Mouse (Mus musculus): ENCODE results near the gene Sema5a. TPM values are rescaled to one million over a fixed set of nuclear protein-coding genes. Genes with fewer than 3 reads are reported as not detected.

Sema5a gene
- polyA plus RNA-seq, 1 experiment from 2014 or later = 10.0 TPM

DNA sequence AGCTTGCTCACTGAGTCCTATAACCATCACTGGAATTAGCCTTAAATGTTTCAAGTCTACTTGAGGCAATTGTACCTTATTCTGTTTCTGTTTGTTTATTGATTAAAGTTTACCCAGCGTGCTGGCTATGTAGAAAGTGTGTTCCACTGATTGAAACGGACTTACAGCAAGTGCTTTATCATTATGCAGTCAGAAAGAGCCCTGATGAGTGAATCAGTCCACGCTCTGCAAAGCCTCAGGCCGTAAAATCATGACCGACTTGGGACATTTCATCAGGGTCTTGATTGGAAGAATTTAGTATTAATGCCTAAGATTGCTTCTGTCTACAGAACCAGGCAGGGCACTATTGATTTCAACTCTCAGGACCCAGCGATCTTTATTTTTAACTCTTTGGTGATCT, 178.5 kb downstream of the Sema5a start:
- no peaks in the 10 kb centered on the region for H3K27me3 ChIP-seq (ENCODE audit: control insufficient read depth, insufficient read depth, low read length)
- H3K4me3 ChIP-seq (ENCODE audit: control insufficient read depth in 1 of 2, insufficient read depth in 1 of 2, low read depth in 1 of 2, low read length in 2 of 2) = no peak overlapping the region
- peaks cover 7 to 26% of the 10 kb centered on the region in 2 experiments for H3K4me1 ChIP-seq (ENCODE audit: control insufficient read depth in 2 of 2, insufficient read depth in 2 of 2, low read length in 2 of 2)
- H3K36me3 ChIP-seq (ENCODE audit: control insufficient read depth, insufficient read depth, low read length) = no peaks in the 10 kb centered on the region
- 70% methylated on average over 6 of the region's 6 CpGs for WGBS
- 0 out of 2 replicates have a peak overlapping the region, but pooled peaks have one; percentile 8 for H3K4me2 ChIP-seq (ENCODE audit: low read length)
- no peak overlapping the region for H3K9ac ChIP-seq (ENCODE audit: low read length)
- peak overlapping the region in 1 of 2 experiments; percentile 24; a peak in 1 of 4 replicates for H3K27ac ChIP-seq (replicated peaks in 1 of 2; ENCODE audit: control insufficient read depth in 1 of 2, insufficient read depth in 1 of 2, low read depth in 2 of 2, low read length in 2 of 2)
- ATAC-seq (ENCODE audit: insufficient number of reproducible peaks, insufficient read depth, low FRiP score, low read depth) = no peak
- no peaks in the 10 kb centered on the region for H3K9me3 ChIP-seq (ENCODE audit: control insufficient read depth, low read length)

DNA sequence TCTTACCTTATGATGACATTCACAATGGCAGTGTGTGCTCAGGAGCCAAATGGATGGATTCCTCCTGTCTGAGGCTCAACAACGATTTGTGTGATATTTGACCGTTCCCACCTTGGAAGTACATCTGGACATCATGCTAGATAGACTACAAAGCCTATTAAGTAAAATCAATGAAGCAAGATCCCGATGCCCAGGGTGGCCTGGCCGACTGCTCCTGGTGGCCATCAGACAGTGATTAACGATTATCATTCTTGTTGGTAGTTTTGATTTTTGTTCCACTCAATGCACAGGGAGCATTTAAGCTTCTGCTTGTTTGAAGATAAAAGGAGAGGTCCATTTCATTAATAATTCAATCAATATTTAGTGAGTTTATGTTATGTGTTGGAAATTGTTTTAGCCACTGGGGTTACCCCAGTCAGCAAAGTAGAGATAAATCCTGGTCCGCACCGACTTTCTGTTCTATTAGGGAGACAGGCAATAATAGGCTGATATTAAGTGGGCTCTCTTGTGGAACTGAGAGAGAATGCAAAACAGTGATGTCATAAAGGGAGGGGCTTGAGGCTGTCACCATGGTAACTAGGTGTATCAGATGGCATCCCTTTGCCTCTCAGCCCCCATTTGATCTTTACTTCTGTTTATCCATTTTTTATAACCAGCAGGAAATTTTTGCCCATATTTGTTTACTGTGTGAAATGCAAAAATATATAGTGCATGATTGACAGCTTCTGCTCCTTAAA, 182.7 kb downstream of the Sema5a start:
- 84% methylated on average over 7 of the region's 7 CpGs for WGBS

DNA sequence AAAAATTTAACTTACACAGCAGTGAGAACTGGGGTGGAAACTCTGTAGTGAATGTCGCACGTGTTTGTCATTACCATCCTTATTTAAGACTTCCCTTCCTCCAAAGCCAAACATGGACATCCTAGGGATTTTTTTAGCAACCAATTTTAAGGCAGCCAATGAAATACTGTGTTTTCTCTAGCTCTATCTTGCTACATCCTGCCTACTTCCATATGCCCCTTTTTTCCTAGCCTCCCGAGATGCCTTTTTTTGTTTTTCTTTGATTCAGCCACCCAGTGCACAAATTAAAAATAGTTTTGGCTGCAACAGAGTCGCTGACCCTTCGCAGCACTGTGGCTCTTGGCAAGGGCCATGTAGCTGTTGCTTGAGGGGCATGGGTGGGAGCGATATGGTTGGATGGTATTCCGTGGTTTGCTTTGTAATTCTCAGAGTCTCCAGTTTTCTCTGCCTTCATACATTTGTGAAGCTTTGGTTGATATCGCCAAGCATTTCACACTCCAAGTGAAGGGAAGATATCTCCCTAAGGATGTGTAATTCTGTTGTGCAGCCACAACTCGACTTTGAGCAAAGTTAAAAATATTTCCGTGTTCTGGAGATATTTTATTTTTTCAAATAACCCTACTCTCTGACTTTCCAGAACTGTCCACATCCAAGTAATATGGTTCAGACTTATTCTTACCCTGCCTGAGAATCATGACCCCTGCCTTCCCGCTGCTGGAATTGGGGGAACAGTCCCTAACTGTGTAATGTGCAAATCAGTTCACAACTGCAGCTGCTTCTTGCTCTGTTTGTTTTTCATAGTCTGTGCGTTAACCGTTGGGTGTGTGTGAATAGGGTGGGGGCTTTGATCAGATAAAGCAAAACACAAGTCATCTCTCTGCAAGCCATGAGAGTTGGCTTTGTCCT, 188.6 kb downstream of the Sema5a start:
- Histone ChIP-seq H3K27ac (replicated peaks in 1 of 2; ENCODE audit: control insufficient read depth in 1 of 2, insufficient read depth in 1 of 2, low read depth in 2 of 2, low read length in 2 of 2) (no peak overlapping the region), H3K9me3 (ENCODE audit: control insufficient read depth, low read length) (no peaks in the 10 kb centered on the region), H3K4me2 (ENCODE audit: low read length) (0 out of 2 replicates have a peak overlapping the region, but pooled peaks have one; percentile 6), H3K27me3 (ENCODE audit: control insufficient read depth, insufficient read depth, low read length) (no peaks in the 10 kb centered on the region), H3K36me3 (ENCODE audit: control insufficient read depth, insufficient read depth, low read length) (no peaks in the 10 kb centered on the region), H3K4me1 (ENCODE audit: control insufficient read depth in 2 of 2, insufficient read depth in 2 of 2, low read length in 2 of 2) (no peaks in the 10 kb centered on the region), H3K9ac (ENCODE audit: low read length) (no peak overlapping the region), H3K4me3 (ENCODE audit: control insufficient read depth in 1 of 2, insufficient read depth in 1 of 2, low read depth in 1 of 2, low read length in 2 of 2) (no peak overlapping the region)
- 62% methylated on average over 13 of the region's 13 CpGs for WGBS
- ATAC-seq (ENCODE audit: insufficient number of reproducible peaks, insufficient read depth, low FRiP score, low read depth) = no peak

More for the DNA sequence above, 182.7 kb downstream of the Sema5a start:
- no peaks in the 10 kb centered on the region for H3K27me3 ChIP-seq (ENCODE audit: control insufficient read depth, insufficient read depth, low read length)
- no peak overlapping the region for H3K9ac ChIP-seq (ENCODE audit: low read length)
- H3K4me1 ChIP-seq (ENCODE audit: control insufficient read depth in 2 of 2, insufficient read depth in 2 of 2, low read length in 2 of 2) = peaks cover 2 to 11% of the 10 kb centered on the region in 2 experiments
- no peak overlapping the region for H3K4me2 ChIP-seq (ENCODE audit: low read length)
- no peak overlapping the region for H3K27ac ChIP-seq (replicated peaks in 1 of 2; ENCODE audit: control insufficient read depth in 1 of 2, insufficient read depth in 1 of 2, low read depth in 2 of 2, low read length in 2 of 2)
- no peak overlapping the region for H3K4me3 ChIP-seq (ENCODE audit: control insufficient read depth in 1 of 2, insufficient read depth in 1 of 2, low read depth in 1 of 2, low read length in 2 of 2)
- ATAC-seq (ENCODE audit: insufficient number of reproducible peaks, insufficient read depth, low FRiP score, low read depth) = no peak
- no peaks in the 10 kb centered on the region for H3K9me3 ChIP-seq (ENCODE audit: control insufficient read depth, low read length)
- H3K36me3 ChIP-seq (ENCODE audit: control insufficient read depth, insufficient read depth, low read length) = no peaks in the 10 kb centered on the region

DNA sequence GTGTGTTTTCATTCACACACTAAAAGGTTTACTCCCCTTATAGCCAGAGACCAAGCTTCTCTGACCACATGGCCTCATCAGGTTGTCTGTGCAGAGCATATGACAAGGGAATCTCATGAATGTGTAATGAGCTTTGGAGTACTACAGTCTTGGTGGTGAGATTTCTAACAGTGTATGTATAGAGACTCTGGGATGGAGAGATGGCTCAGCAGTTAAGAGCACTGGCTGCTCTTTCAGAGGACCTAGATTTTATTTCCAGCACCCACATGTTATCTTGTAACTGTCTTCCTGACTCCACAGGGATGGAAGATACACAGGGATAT, 189.2 kb downstream of the Sema5a start:
- no peaks in the 10 kb centered on the region for H3K4me1 ChIP-seq (ENCODE audit: control insufficient read depth in 2 of 2, insufficient read depth in 2 of 2, low read length in 2 of 2)
- no peaks in the 10 kb centered on the region for H3K9me3 ChIP-seq (ENCODE audit: control insufficient read depth, low read length)
- no peaks in the 10 kb centered on the region for H3K36me3 ChIP-seq (ENCODE audit: control insufficient read depth, insufficient read depth, low read length)
- no peak overlapping the region for H3K4me3 ChIP-seq (ENCODE audit: control insufficient read depth in 1 of 2, insufficient read depth in 1 of 2, low read depth in 1 of 2, low read length in 2 of 2)
- no peak overlapping the region for H3K4me2 ChIP-seq (ENCODE audit: low read length)
- H3K27ac ChIP-seq (replicated peaks in 1 of 2; ENCODE audit: control insufficient read depth in 1 of 2, insufficient read depth in 1 of 2, low read depth in 2 of 2, low read length in 2 of 2) = no peak overlapping the region
- no peak for ATAC-seq (ENCODE audit: insufficient number of reproducible peaks, insufficient read depth, low FRiP score, low read depth)
- H3K9ac ChIP-seq (ENCODE audit: low read length) = no peak overlapping the region
- H3K27me3 ChIP-seq (ENCODE audit: control insufficient read depth, insufficient read depth, low read length) = no peaks in the 10 kb centered on the region

DNA sequence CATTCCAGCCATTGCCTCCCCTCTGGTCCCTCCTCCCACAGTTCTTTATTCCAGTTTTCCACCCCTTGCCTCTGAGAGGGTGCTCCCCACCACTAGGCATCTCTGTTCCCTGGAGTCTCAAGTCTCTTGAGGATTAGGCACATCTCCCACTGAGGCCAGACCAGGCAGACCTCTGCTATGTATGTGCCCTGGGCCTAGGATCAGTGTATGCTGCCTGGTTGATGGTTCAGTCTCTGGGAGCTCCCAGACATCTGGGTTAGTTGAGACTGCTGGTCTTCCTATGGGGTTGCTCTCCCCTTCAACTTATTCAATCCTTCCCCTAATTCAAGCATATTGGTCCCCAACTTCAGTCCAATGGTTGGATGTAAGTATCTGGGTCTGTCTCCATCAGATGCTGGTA, 189.7 kb downstream of the Sema5a start:
- Histone ChIP-seq H3K27me3 (ENCODE audit: control insufficient read depth, insufficient read depth, low read length) (no peaks in the 10 kb centered on the region), H3K36me3 (ENCODE audit: control insufficient read depth, insufficient read depth, low read length) (no peaks in the 10 kb centered on the region), H3K4me2 (ENCODE audit: low read length) (no peak overlapping the region), H3K9ac (ENCODE audit: low read length) (no peak overlapping the region), H3K4me1 (ENCODE audit: control insufficient read depth in 2 of 2, insufficient read depth in 2 of 2, low read length in 2 of 2) (no peaks in the 10 kb centered on the region), H3K9me3 (ENCODE audit: control insufficient read depth, low read length) (no peaks in the 10 kb centered on the region), H3K4me3 (ENCODE audit: control insufficient read depth in 1 of 2, insufficient read depth in 1 of 2, low read depth in 1 of 2, low read length in 2 of 2) (no peak overlapping the region), H3K27ac (replicated peaks in 1 of 2; ENCODE audit: control insufficient read depth in 1 of 2, insufficient read depth in 1 of 2, low read depth in 2 of 2, low read length in 2 of 2) (no peak overlapping the region)
- ATAC-seq (ENCODE audit: insufficient number of reproducible peaks, insufficient read depth, low FRiP score, low read depth) = no peak

DNA sequence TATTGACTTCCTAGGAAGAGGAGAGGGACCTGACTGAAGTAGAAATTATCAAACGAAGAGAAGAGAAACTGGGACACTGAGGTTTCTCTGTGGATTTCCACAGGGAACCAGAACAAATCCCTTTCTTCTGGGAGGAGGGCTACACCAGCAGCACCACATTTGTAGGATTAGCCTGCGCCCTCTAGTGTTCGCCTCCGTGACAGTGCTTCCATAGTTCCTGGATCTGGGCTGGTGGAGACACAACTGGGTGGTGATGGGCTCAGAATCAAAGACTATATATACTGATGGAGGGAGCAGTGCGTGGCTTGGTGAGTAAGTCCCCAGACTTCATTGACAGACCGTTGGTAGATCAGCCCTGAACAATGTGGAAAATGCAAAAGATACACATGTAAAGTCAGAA, 193.0 kb downstream of the Sema5a start:
- 11% methylated on average over 6 of the region's 6 CpGs for WGBS
- Histone ChIP-seq H3K4me1 (ENCODE audit: control insufficient read depth in 2 of 2, insufficient read depth in 2 of 2, low read length in 2 of 2) (no peaks in the 10 kb centered on the region), H3K36me3 (ENCODE audit: control insufficient read depth, insufficient read depth, low read length) (no peaks in the 10 kb centered on the region), H3K9ac (ENCODE audit: low read length) (no peak overlapping the region), H3K27ac (replicated peaks in 1 of 2; ENCODE audit: control insufficient read depth in 1 of 2, insufficient read depth in 1 of 2, low read depth in 2 of 2, low read length in 2 of 2) (no peak overlapping the region), H3K9me3 (ENCODE audit: control insufficient read depth, low read length) (no peaks in the 10 kb centered on the region), H3K4me3 (ENCODE audit: control insufficient read depth in 1 of 2, insufficient read depth in 1 of 2, low read depth in 1 of 2, low read length in 2 of 2) (no peak overlapping the region), H3K4me2 (ENCODE audit: low read length) (no peak overlapping the region), H3K27me3 (ENCODE audit: control insufficient read depth, insufficient read depth, low read length) (no peaks in the 10 kb centered on the region)
- ATAC-seq (ENCODE audit: insufficient number of reproducible peaks, insufficient read depth, low FRiP score, low read depth) = no peak

DNA sequence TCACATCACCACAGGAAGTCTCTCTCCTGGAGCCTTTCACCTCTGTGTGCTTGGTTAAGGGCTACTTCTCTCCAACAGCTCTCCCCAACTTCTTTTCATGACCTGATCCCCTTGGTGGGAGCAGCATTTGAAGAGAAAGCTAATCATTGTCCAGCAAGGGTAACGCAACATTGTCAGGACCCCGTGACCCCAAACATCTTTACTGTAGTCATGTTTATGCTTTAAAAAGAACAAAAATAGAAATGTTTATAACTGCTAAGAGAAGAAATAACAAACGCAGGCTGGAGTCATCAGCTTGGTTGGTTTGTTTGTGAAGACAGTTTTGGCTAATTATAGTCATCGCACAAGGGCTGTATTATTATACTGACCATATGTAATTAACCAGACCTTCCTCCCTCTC, 198.1 kb downstream of the Sema5a start:
- ATAC-seq (ENCODE audit: insufficient number of reproducible peaks, insufficient read depth, low FRiP score, low read depth) = no peak
- Histone ChIP-seq H3K27ac (replicated peaks in 1 of 2; ENCODE audit: control insufficient read depth in 1 of 2, insufficient read depth in 1 of 2, low read depth in 2 of 2, low read length in 2 of 2) (no peak overlapping the region), H3K27me3 (ENCODE audit: control insufficient read depth, insufficient read depth, low read length) (no peaks in the 10 kb centered on the region), H3K9me3 (ENCODE audit: control insufficient read depth, low read length) (no peaks in the 10 kb centered on the region), H3K4me3 (ENCODE audit: control insufficient read depth in 1 of 2, insufficient read depth in 1 of 2, low read depth in 1 of 2, low read length in 2 of 2) (no peak overlapping the region), H3K9ac (ENCODE audit: low read length) (no peak overlapping the region), H3K4me2 (ENCODE audit: low read length) (no peak overlapping the region), H3K4me1 (ENCODE audit: control insufficient read depth in 2 of 2, insufficient read depth in 2 of 2, low read length in 2 of 2) (no peaks in the 10 kb centered on the region), H3K36me3 (ENCODE audit: control insufficient read depth, insufficient read depth, low read length) (no peaks in the 10 kb centered on the region)
- 86% methylated on average over 4 of the region's 4 CpGs for whole genome bisulfite sequencing

All from heart, embryonic 14.5 days (tissue).